Mouse (Mus musculus) myocyte (in vitro differentiated cells): ENCODE data around the gene Abca2. TPM values are rescaled to one million over a fixed set of nuclear protein-coding genes. Genes with fewer than 3 reads are reported as not detected.
A peak's percentile ranks its signal among the peaks of the same experiment; 100 is the strongest.
"Not testable (repeated sequence)": the region's sequence is repeated elsewhere in the genome, so short reads cannot be mapped to it uniquely, and the experiment has no call there.

Source experiments
- H3K27me3 ChIP-seq: one replicate; pipeline ENCODE4 v1.6.1; 2011; ENCODE audit not compliant: control insufficient read depth, insufficient read depth, insufficient read length
- H3K36me3 ChIP-seq: one replicate; pipeline ENCODE4 v1.6.1; 2011; ENCODE audit not compliant: control insufficient read depth, insufficient read depth
- H3K4me2 ChIP-seq: one replicate; pipeline ENCODE4 v1.6.1; 2011; ENCODE audit warnings: low read depth, control low read depth
- H3K4me3 ChIP-seq: one replicate; pipeline ENCODE4 v1.5.1; 2011; ENCODE audit warnings: mild to moderate bottlenecking, control low read depth, moderate library complexity
- H3K79me2 ChIP-seq: one replicate; pipeline ENCODE4 v1.6.1; 2011; ENCODE audit not compliant: control insufficient read depth, insufficient read depth
- H3ac ChIP-seq: one replicate; pipeline ENCODE4 v1.6.1; 2011; ENCODE audit not compliant: control insufficient read depth, insufficient read length
- CEBPB ChIP-seq: IDR thresholded peaks from 2 replicates; pipeline ENCODE4 v1.6.1; 2011; ENCODE audit warnings: mild to moderate bottlenecking, moderate library complexity; ENCODE audit not compliant: poor library complexity, insufficient read depth, severe bottlenecking
- E2F4 ChIP-seq: IDR thresholded peaks from one replicate; pipeline ENCODE4 v1.6.1; 2011; ENCODE audit warnings: mild to moderate bottlenecking, control low read depth, moderate library complexity; ENCODE audit not compliant: insufficient read depth
- MAX ChIP-seq: IDR thresholded peaks from one replicate; pipeline ENCODE4 v1.6.1; 2011; ENCODE audit warnings: low read depth, mild to moderate bottlenecking, control low read depth
- MYOD1 ChIP-seq, 3 experiments: IDR thresholded peaks; one replicate each; pipeline ENCODE4 v1.6.1; 2011; ENCODE audit warnings: control low read depth in 2 of 3, low read depth in 2 of 3, mild to moderate bottlenecking in 2 of 3, moderate library complexity in 1 of 3; ENCODE audit not compliant: insufficient read length in 2 of 3, control insufficient read depth in 1 of 3
- MYOG ChIP-seq, 3 experiments: IDR thresholded peaks; one replicate each; pipeline ENCODE4 v1.6.1; 2011; ENCODE audit warnings: control low read depth in 2 of 3, low read depth in 2 of 3, mild to moderate bottlenecking in 2 of 3; ENCODE audit not compliant: insufficient read length in 2 of 3, control insufficient read depth in 1 of 3, insufficient read depth in 1 of 3
- POLR2A ChIP-seq: IDR thresholded peaks from one replicate; pipeline ENCODE4 v1.6.1; 2011; ENCODE audit warnings: low read depth, mild to moderate bottlenecking, control low read depth, moderate library complexity; ENCODE audit not compliant: insufficient read length
- POLR2AphosphoS2 ChIP-seq: IDR thresholded peaks from one replicate; pipeline ENCODE4 v1.6.1; 2011; ENCODE audit warnings: low read depth, control low read depth; ENCODE audit not compliant: insufficient read length
- REST ChIP-seq: IDR thresholded peaks from one replicate; pipeline ENCODE4 v1.6.1; 2011; ENCODE audit warnings: mild to moderate bottlenecking, control low read depth, moderate library complexity; ENCODE audit not compliant: insufficient read depth, insufficient read length
- SRF ChIP-seq: IDR thresholded peaks from one replicate; pipeline ENCODE4 v1.6.1; 2011; ENCODE audit warnings: low read depth; ENCODE audit not compliant: control insufficient read depth, insufficient read length
- TCF12 ChIP-seq: IDR thresholded peaks from one replicate; pipeline ENCODE4 v1.6.1; 2011; ENCODE audit warnings: mild to moderate bottlenecking, control low read depth; ENCODE audit not compliant: poor library complexity, insufficient read depth, severe bottlenecking
- TCF3 ChIP-seq: IDR thresholded peaks from one replicate; pipeline ENCODE4 v1.6.1; 2011; ENCODE audit warnings: low read depth, control low read depth; ENCODE audit not compliant: insufficient read length
- USF1 ChIP-seq: IDR thresholded peaks from one replicate; pipeline ENCODE4 v1.6.1; 2011; ENCODE audit warnings: low read depth, mild to moderate bottlenecking, control low read depth, moderate library complexity
- polyA plus RNA-seq: library from polyadenylated mRNA; unstranded; fragments of >200 nt; fragmentation: generic; extraction: Trizol; gene quantifications from one replicate; pipeline ENCODE4 v1.2.1, GENCODE M21; 2012; ENCODE audit warnings: missing spikeins

Abca2 gene
- polyA plus RNA-seq, 1 experiment, result 9.8 TPM

GRCm38 (mm10) chr2:25408908-25409307, 19.6 kb upstream of the Abca2 start:
- TF ChIP-seq E2F4 (no peak), REST (no peak), POLR2A (no peak), CEBPB (no peak), MYOG (IDR thresholded peaks at IDR 0.05; ENCODE audit: control insufficient read depth in 1 of 3, insufficient read depth in 1 of 3, insufficient read length in 2 of 3, low read depth in 2 of 3) (no peak), TCF3 (no peak), POLR2AphosphoS2 (no peak), TCF12 (no peak), MYOD1 (IDR thresholded peaks at IDR 0.05; ENCODE audit: control insufficient read depth in 1 of 3, insufficient read length in 2 of 3, low read depth in 2 of 3) (no peak), MAX (no peak), SRF (no peak), USF1 (no peak)

GRCm38 (mm10) chr2:25413436-25413835, 15.1 kb upstream of the Abca2 start:
- H3ac ChIP-seq, H3K4me3 ChIP-seq, H3K27me3 ChIP-seq, H3K36me3 ChIP-seq, H3K79me2 ChIP-seq, H3K4me2 ChIP-seq: not testable (repeated sequence)

More at GRCm38 (mm10) chr2:25408908-25409307, 19.6 kb upstream of the Abca2 start:
- Histone ChIP-seq H3K79me2 (no peaks in the 10 kb centered on the region), H3ac (no peak overlapping the region), H3K27me3 (no peaks in the 10 kb centered on the region), H3K36me3 (no peaks in the 10 kb centered on the region), H3K4me3 (no peak overlapping the region), H3K4me2 (no peak overlapping the region)

GRCm38 (mm10) chr2:25417426-25417825, 11.1 kb upstream of the Abca2 start:
- Histone ChIP-seq H3ac (no peak overlapping the region), H3K36me3 (no peaks in the 10 kb centered on the region), H3K27me3 (no peaks in the 10 kb centered on the region), H3K79me2 (no peaks in the 10 kb centered on the region), H3K4me3 (no peak overlapping the region), H3K4me2 (peak overlapping the region; percentile 67)
- no peak for TF ChIP-seq CEBPB
- TF ChIP-seq REST, result no peak
- no peak for TF ChIP-seq POLR2AphosphoS2
- TF ChIP-seq SRF, result no peak
- TF ChIP-seq TCF3, result no peak
- TF ChIP-seq MYOG (IDR thresholded peaks at IDR 0.05; ENCODE audit: control insufficient read depth in 1 of 3, insufficient read depth in 1 of 3, insufficient read length in 2 of 3, low read depth in 2 of 3), result no peak
- TF ChIP-seq MYOD1 (IDR thresholded peaks at IDR 0.05; ENCODE audit: control insufficient read depth in 1 of 3, insufficient read length in 2 of 3, low read depth in 2 of 3), result no peak
- no peak for TF ChIP-seq POLR2A
- no peak for TF ChIP-seq USF1
- no peak for TF ChIP-seq E2F4
- TF ChIP-seq MAX, result no peak
- no peak for TF ChIP-seq TCF12

- Histone ChIP-seq H3K4me2 (no peak overlapping the region), H3ac (no peak overlapping the region), H3K36me3 (no peaks in the 10 kb centered on the region), H3K4me3 (no peak overlapping the region), H3K27me3 (peaks cover 10% of the 10 kb centered on the region), H3K79me2 (no peaks in the 10 kb centered on the region)
- TF ChIP-seq POLR2A, result no peak
- no peak for TF ChIP-seq E2F4
- no peak for TF ChIP-seq POLR2AphosphoS2
- no peak for TF ChIP-seq REST
- no peak for TF ChIP-seq SRF
- TF ChIP-seq MYOG (IDR thresholded peaks at IDR 0.05; ENCODE audit: control insufficient read depth in 1 of 3, insufficient read depth in 1 of 3, insufficient read length in 2 of 3, low read depth in 2 of 3), result no peak
- no peak for TF ChIP-seq USF1
- TF ChIP-seq MAX, result no peak
Measured at GRCm38 (mm10) chr2:25421896-25422295, 6.6 kb upstream of the Abca2 start.

- Histone ChIP-seq H3ac (no peak within 1 kb of the TSS), H3K36me3 (no peaks in the 10 kb centered on the region), H3K79me2 (no peaks in the 10 kb centered on the region), H3K4me3 (no peak within 1 kb of the TSS), H3K4me2 (no peak within 1 kb of the TSS), H3K27me3 (peaks cover 10% of the 10 kb centered on the region)
- peak; percentile 68; the same call in 1 of the 2 replicates for TF ChIP-seq CEBPB
- no peak for TF ChIP-seq TCF3
Measured at GRCm38 (mm10) chr2:25422587-25423410, 5.7 kb upstream of the Abca2 start, which contains the start of gene Fut7. Gene Fut7 (plus strand): TSS chr2:25423267.
